Mouse (Mus musculus) adrenal gland, adult (tissue): ENCODE measurements around the gene 2310030G06Rik.
A peak's percentile ranks its signal among the peaks of the same experiment; 100 is the strongest.

ENCODE experiments used
- DNase-seq, 2 experiments: peaks; one replicate each; pipeline ENCODE4 v3.0.0; 2022 to 2023; ENCODE audit warnings: low spot score in 1 of 2; ENCODE audit not compliant: inconsistent age in 2 of 2

The 2310030G06Rik gene

GRCm38 (mm10) chr9:50745806-50746205 is 530 bp downstream of the 2310030G06Rik start:
- DNase-seq, result no peak

- peak in 1 of 2 experiments; percentile 45 for DNase-seq
These were observed 3.6 kb downstream of the 2310030G06Rik start for GRCm38 (mm10) chr9:50742744-50743143.

GRCm38 (mm10) chr9:50742261-50742660 is 4.1 kb downstream of the 2310030G06Rik start:
- DNase-seq, result peak in 1 of 2 experiments; percentile 36

DNA sequence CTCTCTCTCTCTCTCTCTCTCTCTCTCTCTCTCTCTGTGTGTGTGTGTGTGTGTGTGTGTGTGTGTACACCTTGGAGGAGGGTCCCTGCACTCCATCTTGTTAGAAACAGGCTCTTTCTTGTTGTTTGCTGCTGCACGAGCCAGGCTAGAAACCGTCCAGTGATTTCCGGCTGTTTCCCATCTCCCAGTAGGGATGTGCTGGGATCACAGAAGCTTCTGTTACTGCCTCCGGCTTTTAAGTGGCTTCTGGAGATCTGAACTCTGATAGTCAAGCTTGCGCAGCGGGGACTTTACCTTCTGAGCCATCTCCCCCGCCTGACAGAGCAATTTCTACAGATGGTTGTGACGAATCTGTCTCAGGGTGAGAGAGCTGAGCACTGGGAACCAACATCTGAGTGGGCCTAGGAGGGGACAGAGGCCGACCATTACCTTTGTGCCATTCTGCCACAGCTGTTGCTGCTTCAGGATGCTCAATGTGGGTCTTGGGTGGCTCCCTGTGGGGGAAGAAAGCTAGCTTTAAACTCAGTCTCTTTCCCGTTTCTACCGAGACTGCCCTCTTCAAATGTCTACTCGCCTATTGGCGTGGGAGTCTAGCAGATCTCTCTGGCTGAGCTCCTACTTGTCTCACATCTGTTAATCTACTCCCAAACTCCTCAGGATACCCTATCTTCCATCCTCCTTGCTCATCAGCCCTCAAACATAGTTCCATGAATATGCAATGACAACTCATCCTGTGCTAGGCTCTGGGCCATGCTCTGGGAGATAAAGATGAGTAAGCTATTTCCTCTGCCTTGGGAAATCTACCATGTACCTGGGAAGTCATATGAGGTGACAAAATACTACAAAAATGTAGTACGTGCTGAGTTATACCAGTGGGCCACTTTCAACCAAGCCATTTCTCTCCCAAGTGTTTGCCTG is 5.2 kb downstream of the 2310030G06Rik start:
- DNase-seq, result peak; percentile 25 to 47

- peak; percentile 96 to 99 for DNase-seq
These were observed 7.1 kb downstream of the 2310030G06Rik start, which contains the start of gene Dixdc1 for GRCm38 (mm10) chr9:50738914-50739870. Gene Dixdc1, minus strand, starts transcription at chr9:50739517.

DNA sequence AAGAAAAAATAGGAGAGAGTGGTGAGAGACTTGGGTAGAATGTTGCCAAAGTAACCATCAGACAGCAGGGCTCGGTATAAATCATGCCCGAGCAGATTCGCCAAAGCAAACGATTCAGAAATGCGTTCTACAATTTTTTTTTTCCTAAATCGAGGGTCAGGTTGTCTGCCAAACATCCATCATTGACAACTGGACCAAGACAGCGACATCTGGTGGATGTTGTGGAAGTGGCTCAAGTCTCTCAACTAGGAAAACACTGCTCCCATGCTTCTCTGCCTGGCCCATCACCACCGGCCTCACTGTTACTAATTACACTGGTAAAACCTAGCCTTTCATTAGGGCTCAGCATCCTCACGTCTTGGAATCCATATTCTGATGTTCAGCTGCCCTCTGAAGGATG is 11.3 kb downstream of the 2310030G06Rik start:
- peak; percentile 48 to 85 for DNase-seq

DNA sequence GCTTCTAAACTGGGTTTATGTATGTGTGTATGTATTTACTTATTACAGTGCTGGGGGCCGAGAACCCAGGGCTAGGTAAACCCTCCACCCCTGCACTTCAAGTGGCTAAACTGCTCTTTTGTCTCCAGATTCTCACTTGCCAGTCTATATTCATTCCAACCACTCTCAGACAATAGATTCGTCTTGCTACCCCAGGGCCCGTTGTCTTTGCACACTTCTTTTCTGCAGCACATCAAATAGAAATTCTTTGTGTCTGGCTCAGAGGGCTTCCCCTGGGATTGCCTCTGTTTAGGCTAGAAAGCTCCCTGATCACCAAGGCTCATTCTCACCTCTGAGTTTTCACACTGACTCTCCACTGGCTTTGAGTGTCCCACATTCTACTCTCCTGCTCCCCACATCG is 13.8 kb downstream of the 2310030G06Rik start:
- DNase-seq, result no peak

DNA sequence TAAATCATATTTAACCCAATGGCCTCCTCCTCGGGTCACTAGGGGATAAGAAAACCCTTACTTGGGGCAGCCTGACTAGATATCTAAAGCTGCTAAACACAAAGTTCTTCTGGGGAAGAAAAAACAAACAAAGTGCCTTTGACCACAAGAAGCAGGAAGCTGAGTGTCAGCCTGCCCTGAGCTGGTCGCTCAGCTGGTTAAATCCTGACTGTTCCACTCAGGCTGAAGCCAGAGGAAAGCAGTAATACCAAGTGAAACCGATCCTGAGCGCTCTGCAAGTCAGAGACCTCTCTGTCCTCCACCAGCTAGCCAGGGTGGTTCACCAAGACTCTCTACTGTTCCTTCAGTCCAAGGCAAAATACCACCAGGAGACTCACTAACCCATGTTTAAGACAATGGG is 16.7 kb downstream of the 2310030G06Rik start:
- DNase-seq, result no peak

- peak; percentile 79 to 89 for DNase-seq
These were observed 18.2 kb downstream of the 2310030G06Rik start for GRCm38 (mm10) chr9:50727925-50728651.

GRCm38 (mm10) chr9:50727171-50727924 is 19.0 kb downstream of the 2310030G06Rik start:
- DNase-seq, result peak; percentile 28 to 71

DNA sequence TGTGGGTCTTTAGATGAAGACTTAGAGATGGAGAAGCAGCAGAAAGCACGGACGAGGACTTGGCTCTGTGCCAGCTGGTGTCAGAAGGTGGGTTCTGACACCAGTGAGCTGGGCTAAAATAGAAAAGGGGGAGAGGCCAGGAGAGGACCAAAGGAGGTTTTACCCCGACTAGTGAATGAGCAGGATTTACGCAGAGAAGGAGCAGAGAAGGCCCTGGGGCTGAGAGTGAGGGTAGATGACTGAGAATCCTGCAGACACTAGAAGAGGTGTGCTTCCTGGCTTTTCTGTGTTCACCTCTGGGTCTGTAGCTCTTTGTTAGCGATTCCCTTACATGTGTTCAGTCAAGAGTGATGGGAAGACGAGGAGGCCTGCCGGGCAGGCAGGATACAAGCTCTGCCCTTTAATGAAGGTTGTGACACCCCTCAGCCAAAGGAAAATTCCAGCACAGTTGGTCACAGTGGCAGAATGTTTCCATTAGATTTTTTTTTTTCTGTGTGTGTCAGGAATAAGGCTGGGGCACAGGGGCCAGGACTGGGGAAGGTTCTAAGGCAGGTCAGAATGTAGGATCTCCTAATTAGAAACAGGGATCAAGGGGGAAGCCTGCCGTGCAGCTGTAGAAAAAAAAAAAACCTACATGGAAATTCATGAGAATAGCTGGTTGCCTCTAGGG is 20.3 kb downstream of the 2310030G06Rik start:
- peak in 1 of 2 experiments; percentile 47 for DNase-seq

DNA sequence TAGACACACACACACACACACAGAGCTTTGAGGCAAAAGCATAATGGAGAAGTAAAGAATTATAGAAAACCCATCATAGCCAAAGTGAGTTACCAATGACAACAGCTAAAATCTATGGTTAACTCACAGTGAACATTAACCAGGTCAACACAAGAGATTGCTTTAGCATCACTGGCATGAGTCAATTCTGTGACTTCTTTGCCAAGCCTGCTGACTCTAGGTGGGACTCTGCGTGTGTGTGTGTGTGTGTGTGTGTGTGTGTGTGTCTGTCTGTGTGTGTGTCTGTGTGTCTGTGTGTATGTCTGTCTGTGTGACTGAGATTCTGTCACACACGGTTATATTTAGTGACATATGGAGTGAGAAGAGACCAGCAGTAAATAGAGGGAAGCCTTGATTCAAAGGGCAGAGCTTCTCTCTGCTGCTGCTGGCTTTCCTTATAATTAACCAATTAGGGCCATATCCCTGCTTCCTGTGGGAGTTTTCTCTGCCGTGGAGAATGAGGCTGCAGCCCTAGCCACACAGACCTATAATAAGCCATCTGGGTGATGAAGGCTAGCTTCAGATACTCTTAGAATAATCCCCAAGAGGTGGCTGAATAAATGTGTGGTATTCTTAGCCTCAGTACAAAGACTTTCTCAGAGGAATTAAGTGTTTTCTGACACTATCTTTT is 21.5 kb downstream of the 2310030G06Rik start:
- DNase-seq, result no peak

DNA sequence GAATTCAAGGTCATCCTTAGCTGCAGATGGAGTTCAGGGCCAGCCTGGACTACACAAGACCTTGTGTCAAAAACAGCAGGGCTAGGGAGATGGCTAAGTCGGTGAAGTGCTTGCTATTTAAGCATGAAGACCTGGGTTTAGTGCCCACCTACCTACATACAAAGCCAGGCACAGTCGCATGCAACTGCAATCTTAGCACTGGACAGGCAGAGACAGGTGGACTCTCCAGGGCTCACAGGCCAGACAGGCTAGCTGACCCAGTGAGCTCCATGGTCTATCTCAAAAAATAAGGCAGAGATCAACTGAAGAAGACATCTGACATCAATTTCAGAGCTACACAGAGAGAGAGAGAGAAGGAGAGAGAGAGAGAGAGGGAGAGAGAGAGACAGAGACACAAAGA is 22.2 kb downstream of the 2310030G06Rik start:
- peak in 1 of 2 experiments; percentile 35 for DNase-seq

DNA sequence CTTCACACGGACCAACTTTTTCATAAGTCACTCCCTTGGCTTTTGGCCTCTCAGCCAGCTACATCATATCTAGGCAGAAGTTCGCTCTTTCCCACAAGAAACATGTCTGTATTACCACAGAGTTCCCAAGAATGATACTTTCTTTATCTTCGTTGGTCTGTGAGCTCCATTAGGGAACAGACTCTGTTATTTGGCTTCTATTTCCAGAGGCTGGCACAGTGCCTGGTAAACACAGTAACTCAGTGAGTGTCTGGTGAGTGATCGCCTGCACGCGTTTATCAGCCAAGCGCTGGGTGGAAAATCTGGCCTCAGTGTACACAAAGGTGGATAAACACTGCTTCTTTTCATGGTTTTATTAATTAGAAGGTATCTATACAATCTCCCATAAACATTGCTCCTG is 22.9 kb downstream of the 2310030G06Rik start:
- peak; percentile 78 to 92 for DNase-seq

DNA sequence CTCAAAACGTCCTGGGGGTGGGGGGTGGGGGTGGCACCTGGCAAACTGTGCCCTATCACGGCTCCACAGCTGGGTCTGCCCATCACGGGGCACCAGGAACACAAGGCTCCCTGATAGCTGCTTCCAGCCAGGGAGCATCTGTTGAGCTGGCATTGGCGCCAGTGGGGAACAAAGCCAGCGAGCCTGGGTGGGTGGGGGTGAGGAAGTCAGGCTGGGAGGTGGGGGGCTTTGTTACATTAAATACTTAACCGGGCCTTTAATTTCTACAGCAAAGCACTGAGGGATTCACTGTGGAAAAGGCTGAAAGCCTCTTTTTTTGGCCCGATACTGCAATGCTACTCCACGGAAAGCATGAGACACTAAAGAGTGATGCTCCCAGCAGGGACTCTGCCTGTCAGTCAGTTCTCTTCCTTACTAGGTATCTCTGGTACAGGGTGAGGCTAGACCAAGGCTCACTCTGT is 23.9 kb downstream of the 2310030G06Rik start:
- DNase-seq, result no peak

DNA sequence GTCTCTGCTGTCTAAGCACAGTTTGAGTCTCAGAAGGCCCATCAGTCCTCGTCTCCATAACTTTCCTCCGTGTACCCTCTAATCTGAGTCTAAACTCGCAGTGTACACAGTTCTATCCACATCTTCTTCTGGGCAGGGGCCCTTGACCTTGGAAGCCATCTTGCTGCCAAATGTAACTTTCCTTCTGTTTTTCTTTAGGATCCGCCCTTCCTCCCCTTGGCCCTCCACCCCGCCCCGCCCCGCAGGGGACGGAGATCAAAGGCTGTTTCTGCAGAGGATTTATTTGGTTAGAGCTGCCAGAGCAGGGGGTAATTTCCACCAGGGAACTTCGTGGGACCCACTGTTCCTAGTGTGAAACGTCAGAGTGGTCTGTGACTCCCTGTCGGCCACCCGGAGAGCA is 25.3 kb downstream of the 2310030G06Rik start:
- peak; percentile 48 to 72 for DNase-seq

GRCm38 (mm10) chr9:50718878-50719277 is 27.5 kb downstream of the 2310030G06Rik start:
- no peak for DNase-seq

GRCm38 (mm10) chr9:50714188-50714587 is 32.1 kb downstream of the 2310030G06Rik start:
- DNase-seq, result no peak

GRCm38 (mm10) chr9:50711337-50711736 is 35.0 kb downstream of the 2310030G06Rik start:
- no peak for DNase-seq
